Mouse (Mus musculus): ENCODE results near the gene Ppp1r15a. TPM values are rescaled to one million over a fixed set of nuclear protein-coding genes. Genes with fewer than 3 reads are reported as not detected.
A peak's percentile ranks its signal among the peaks of the same experiment; 100 is the strongest.

Ppp1r15a gene
- polyA plus RNA-seq, 1 experiment from 2014 or later: 29.6 TPM

DNA sequence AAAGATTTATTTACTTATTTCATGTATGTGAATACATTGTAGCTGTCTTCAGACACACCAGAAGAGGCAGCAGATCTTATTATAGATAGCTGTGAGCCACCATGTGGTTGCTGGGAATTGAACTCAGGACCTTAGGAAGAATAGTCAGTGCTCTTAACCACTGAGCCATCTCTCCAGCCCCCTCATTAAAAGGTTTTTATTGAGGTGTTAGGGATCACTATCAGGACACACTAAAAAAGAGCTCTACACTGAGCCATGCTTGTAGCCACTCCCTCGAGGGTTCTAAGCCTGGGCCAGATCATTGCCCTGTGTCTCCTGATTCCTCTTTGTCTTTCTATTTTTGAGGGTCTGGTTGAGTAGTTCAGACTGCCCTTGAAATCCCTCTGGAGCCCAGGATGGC lies 49.6 kb downstream of the Ppp1r15a start:
- no peak for ATAC-seq (ENCODE audit: insufficient number of reproducible peaks, low FRiP score, low TSS enrichment, low read depth)
- H3K4me3 ChIP-seq (replicated peaks): no peak overlapping the region
- no peaks in the 10 kb centered on the region for H3K4me1 ChIP-seq
- no peaks in the 10 kb centered on the region for H3K9me3 ChIP-seq (replicated peaks)
- no peak overlapping the region for H3K9ac ChIP-seq
- H3K4me2 ChIP-seq (replicated peaks): no peak overlapping the region
- no peaks in the 10 kb centered on the region for H3K27me3 ChIP-seq
- no peaks in the 10 kb centered on the region for H3K36me3 ChIP-seq
- H3K27ac ChIP-seq (replicated peaks): no peak overlapping the region
- WGBS: 50% methylated on average over 1 of the region's 1 CpGs

DNA sequence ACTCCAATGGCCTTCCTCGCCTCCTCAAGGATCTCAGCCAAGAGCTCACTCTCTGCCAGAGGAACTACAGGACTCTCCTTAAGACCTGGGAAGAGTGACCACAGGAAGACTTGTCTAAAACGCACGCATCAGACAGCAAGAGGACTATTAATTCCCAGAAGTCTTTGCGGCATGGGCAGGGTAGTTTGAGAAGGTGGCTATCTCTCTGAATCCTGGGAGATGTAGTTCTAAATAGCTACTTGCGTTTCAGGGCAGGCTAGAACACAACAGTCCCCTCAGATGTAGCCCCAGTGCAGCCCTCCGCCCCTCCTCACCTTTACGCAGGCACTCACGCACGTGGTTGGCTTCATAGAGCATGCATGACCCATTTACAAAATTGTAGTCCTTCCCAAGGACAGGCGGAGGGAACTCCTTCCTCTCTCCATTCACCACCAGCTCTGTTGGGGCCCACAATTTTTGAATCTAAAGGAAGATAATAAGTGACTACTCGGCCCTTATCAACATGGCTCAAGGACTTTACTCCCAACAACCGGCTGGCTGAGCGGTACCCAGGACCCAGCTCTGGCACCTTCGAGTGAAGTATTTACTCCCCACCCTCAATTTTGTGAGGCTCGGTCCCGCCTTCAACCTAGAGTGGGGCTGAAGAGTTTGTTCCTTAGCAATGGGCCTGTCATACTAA lies 50.6 kb downstream of the Ppp1r15a start:
- 68% methylated on average over 16 of the region's 16 CpGs for WGBS
- Histone ChIP-seq H3K36me3 (no peaks in the 10 kb centered on the region), H3K4me1 (no peaks in the 10 kb centered on the region), H3K4me3 (replicated peaks) (peak overlapping the region; percentile 13), H3K4me2 (replicated peaks) (peak overlapping the region; percentile 38), H3K9ac (no peak overlapping the region), H3K9me3 (replicated peaks) (no peaks in the 10 kb centered on the region), H3K27ac (replicated peaks) (no peak overlapping the region), H3K27me3 (no peaks in the 10 kb centered on the region)
- ATAC-seq (ENCODE audit: insufficient number of reproducible peaks, low FRiP score, low TSS enrichment, low read depth): no peak

Other genes starting within 250 kb of the Ppp1r15a start
- gene Slc6a21, start 248.8 kb downstream of the Ppp1r15a start, polyA plus RNA-seq (2015; fragmentation: Nextera tagmentation; extraction: Ambion mirVana): not detected in 2 replicates
- gene Trpm4, start 192.5 kb downstream of the Ppp1r15a start, polyA plus RNA-seq (2015; fragmentation: Nextera tagmentation; extraction: Ambion mirVana): 21.9 and 23.9 TPM in 2 replicates
- gene Hrc, start 191.0 kb downstream of the Ppp1r15a start, polyA plus RNA-seq (2015; fragmentation: Nextera tagmentation; extraction: Ambion mirVana): 8.7 and 10.6 TPM in 2 replicates
- 8.5 and 10.1 TPM in 2 replicates for gene Ppfia3, start 159.2 kb downstream of the Ppp1r15a start, polyA plus RNA-seq (2015; fragmentation: Nextera tagmentation; extraction: Ambion mirVana)
- gene Lin7b, start 155.7 kb downstream of the Ppp1r15a start, polyA plus RNA-seq (2015; fragmentation: Nextera tagmentation; extraction: Ambion mirVana): 3.8 and 4.0 TPM in 2 replicates
- gene Snrnp70, start 130.5 kb downstream of the Ppp1r15a start, polyA plus RNA-seq (2015; fragmentation: Nextera tagmentation; extraction: Ambion mirVana): 212 and 214 TPM in 2 replicates
- 0.22 and 0.36 TPM in 2 replicates for gene Kcna7, start 120.6 kb downstream of the Ppp1r15a start, polyA plus RNA-seq (2015; fragmentation: Nextera tagmentation; extraction: Ambion mirVana)
- gene Ntf5, start 112.6 kb downstream of the Ppp1r15a start, polyA plus RNA-seq (2015; fragmentation: Nextera tagmentation; extraction: Ambion mirVana): 3.7 and 4.9 TPM in 2 replicates
- 2.0 and 4.8 TPM in 2 replicates for gene Lhb, start 105.4 kb downstream of the Ppp1r15a start, polyA plus RNA-seq (2015; fragmentation: Nextera tagmentation; extraction: Ambion mirVana)
- gene Gys1, start 91.4 kb downstream of the Ppp1r15a start, polyA plus RNA-seq (2015; fragmentation: Nextera tagmentation; extraction: Ambion mirVana): 40.6 and 42.0 TPM in 2 replicates
- gene Ruvbl2, start 88.2 kb downstream of the Ppp1r15a start, polyA plus RNA-seq (2015; fragmentation: Nextera tagmentation; extraction: Ambion mirVana): 146 and 159 TPM in 2 replicates
- 4,629 and 4,755 TPM in 2 replicates for gene Ftl1, start 66.4 kb downstream of the Ppp1r15a start, polyA plus RNA-seq (2015; fragmentation: Nextera tagmentation; extraction: Ambion mirVana)
- 156 and 158 TPM in 2 replicates for gene Bax, start 59.4 kb downstream of the Ppp1r15a start, polyA plus RNA-seq (2015; fragmentation: Nextera tagmentation; extraction: Ambion mirVana)
- gene Tulp2, start 44.4 kb downstream of the Ppp1r15a start, polyA plus RNA-seq (2015; fragmentation: Nextera tagmentation; extraction: Ambion mirVana): 1.1 and 1.8 TPM in 2 replicates
- gene Gm45808, start 39.5 kb downstream of the Ppp1r15a start, polyA plus RNA-seq (2015; fragmentation: Nextera tagmentation; extraction: Ambion mirVana): not detected in 2 replicates
- gene Dhdh, start 37.5 kb downstream of the Ppp1r15a start, polyA plus RNA-seq (2015; fragmentation: Nextera tagmentation; extraction: Ambion mirVana): 4.4 and 5.1 TPM in 2 replicates
- 258 and 262 TPM in 2 replicates for gene Nucb1, start 15.9 kb downstream of the Ppp1r15a start, polyA plus RNA-seq (2015; fragmentation: Nextera tagmentation; extraction: Ambion mirVana)
- gene Plekha4, start 62 bp upstream of the Ppp1r15a start, polyA plus RNA-seq (2015; fragmentation: Nextera tagmentation; extraction: Ambion mirVana): 7.5 and 7.6 TPM in 2 replicates
- gene Hsd17b14, start 28.6 kb upstream of the Ppp1r15a start, polyA plus RNA-seq (2015; fragmentation: Nextera tagmentation; extraction: Ambion mirVana): 2.1 and 3.3 TPM in 2 replicates
- gene Bcat2, start 43.9 kb upstream of the Ppp1r15a start, polyA plus RNA-seq (2015; fragmentation: Nextera tagmentation; extraction: Ambion mirVana): 63.0 and 65.1 TPM in 2 replicates
- gene Fgf21, start 89.2 kb upstream of the Ppp1r15a start, polyA plus RNA-seq (2015; fragmentation: Nextera tagmentation; extraction: Ambion mirVana): 0.95 and 1.2 TPM in 2 replicates
- 4.8 and 5.3 TPM in 2 replicates for gene Fut1, start 91.0 kb upstream of the Ppp1r15a start, polyA plus RNA-seq (2015; fragmentation: Nextera tagmentation; extraction: Ambion mirVana)
- gene Izumo1, start 95.5 kb upstream of the Ppp1r15a start, polyA plus RNA-seq (2015; fragmentation: Nextera tagmentation; extraction: Ambion mirVana): 0.38 and 0.41 TPM in 2 replicates
- gene Rasip1, start 101.2 kb upstream of the Ppp1r15a start, polyA plus RNA-seq (2015; fragmentation: Nextera tagmentation; extraction: Ambion mirVana): 14.5 and 15.3 TPM in 2 replicates
- gene Mamstr, start 113.7 kb upstream of the Ppp1r15a start, polyA plus RNA-seq (2015; fragmentation: Nextera tagmentation; extraction: Ambion mirVana): 20.0 and 21.4 TPM in 2 replicates
- 6.3 and 6.5 TPM in 2 replicates for gene Fut2, start 140.1 kb upstream of the Ppp1r15a start, polyA plus RNA-seq (2015; fragmentation: Nextera tagmentation; extraction: Ambion mirVana)
- 10.8 and 11.7 TPM in 2 replicates for gene Ntn5, start 157.8 kb upstream of the Ppp1r15a start, polyA plus RNA-seq (2015; fragmentation: Nextera tagmentation; extraction: Ambion mirVana)
- gene Sec1, start 168.1 kb upstream of the Ppp1r15a start, polyA plus RNA-seq (2015; fragmentation: Nextera tagmentation; extraction: Ambion mirVana): 9.6 and 11.1 TPM in 2 replicates
- 17.2 and 17.7 TPM in 2 replicates for gene Car11, start 173.6 kb upstream of the Ppp1r15a start, polyA plus RNA-seq (2015; fragmentation: Nextera tagmentation; extraction: Ambion mirVana)
- 6.8 and 7.0 TPM in 2 replicates for gene Dbp, start 178.8 kb upstream of the Ppp1r15a start, polyA plus RNA-seq (2015; fragmentation: Nextera tagmentation; extraction: Ambion mirVana)
- 1,062 and 1,100 TPM in 2 replicates for gene Rpl18, start 189.2 kb upstream of the Ppp1r15a start, polyA plus RNA-seq (2015; fragmentation: Nextera tagmentation; extraction: Ambion mirVana)
- gene Sphk2, start 191.7 kb upstream of the Ppp1r15a start, polyA plus RNA-seq (2015; fragmentation: Nextera tagmentation; extraction: Ambion mirVana): 38.4 and 43.4 TPM in 2 replicates
- 2.1 and 3.2 TPM in 2 replicates for gene Fam83e, start 194.9 kb upstream of the Ppp1r15a start, polyA plus RNA-seq (2015; fragmentation: Nextera tagmentation; extraction: Ambion mirVana)
- gene Spaca4, start 199.5 kb upstream of the Ppp1r15a start, polyA plus RNA-seq (2015; fragmentation: Nextera tagmentation; extraction: Ambion mirVana): 0.24 and 0.25 TPM in 2 replicates